Mouse (Mus musculus): Measurements from ENCODE around the gene Rasal1.

The Rasal1 gene

GRCm38 (mm10) chr5:120648569-120649373, at the start of gene Rasal1:
TSS of gene Rasal1 (plus strand) at chr5:120648812.
- DNase-seq, result peak; percentile 54

- DNase-seq, result no peak
Observed at GRCm38 (mm10) chr5:120599625-120600024, 49.0 kb upstream of the Rasal1 start.

- DNase-seq, result peak; percentile 59
Observed at GRCm38 (mm10) chr5:120600946-120601668, 47.5 kb upstream of the Rasal1 start.

DNA sequence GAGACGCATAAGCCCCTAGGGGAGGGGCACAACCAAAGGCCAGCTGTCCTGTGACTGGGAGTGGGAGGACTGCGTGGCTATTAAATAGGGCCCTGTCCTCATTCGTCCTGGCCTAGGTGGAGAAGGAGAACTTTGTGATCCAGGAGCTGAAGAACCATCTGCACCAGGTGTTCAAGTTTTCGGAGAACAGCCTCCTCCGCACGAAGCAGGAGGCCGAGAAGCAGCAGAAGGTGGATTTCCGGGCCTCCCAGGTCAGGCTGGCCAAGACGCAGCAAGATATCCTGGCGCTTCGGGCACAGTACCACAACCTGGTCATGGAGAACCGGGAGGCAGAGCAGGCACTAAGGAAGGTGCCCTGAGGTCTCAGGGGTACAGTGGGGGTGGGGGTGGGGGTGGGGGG, 46.4 kb upstream of the Rasal1 start:
- no peak for DNase-seq

GRCm38 (mm10) chr5:120603515-120603914, 45.1 kb upstream of the Rasal1 start:
- no peak for DNase-seq

GRCm38 (mm10) chr5:120604839-120605238, 43.8 kb upstream of the Rasal1 start:
- peak; percentile 89 for DNase-seq

GRCm38 (mm10) chr5:120605241-120605661, 43.4 kb upstream of the Rasal1 start:
- DNase-seq, result no peak

- peak; percentile 93 for DNase-seq
Observed at GRCm38 (mm10) chr5:120605688-120606087, 42.9 kb upstream of the Rasal1 start.

GRCm38 (mm10) chr5:120606590-120607200, 41.9 kb upstream of the Rasal1 start:
- no peak for DNase-seq

DNA sequence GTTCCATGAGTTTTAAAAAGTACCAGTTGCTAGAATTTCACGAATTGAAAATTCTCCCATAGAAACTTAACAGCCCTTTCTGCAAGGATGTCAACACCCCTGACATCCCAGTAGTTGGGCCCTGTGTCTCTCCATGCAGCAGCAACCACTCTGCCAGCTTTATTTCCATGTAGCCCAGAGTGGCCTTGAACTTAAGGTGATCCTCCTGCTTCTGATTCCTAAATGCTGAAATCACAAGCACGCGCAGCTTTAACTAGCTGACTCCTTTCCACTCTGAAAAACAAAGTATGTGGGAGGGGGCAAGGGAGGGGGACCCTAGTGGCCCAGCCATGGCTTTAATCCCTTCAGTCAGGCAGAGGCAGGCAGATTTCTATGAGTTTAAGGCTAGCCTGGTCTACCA, 41.3 kb upstream of the Rasal1 start:
- DNase-seq, result no peak

DNA sequence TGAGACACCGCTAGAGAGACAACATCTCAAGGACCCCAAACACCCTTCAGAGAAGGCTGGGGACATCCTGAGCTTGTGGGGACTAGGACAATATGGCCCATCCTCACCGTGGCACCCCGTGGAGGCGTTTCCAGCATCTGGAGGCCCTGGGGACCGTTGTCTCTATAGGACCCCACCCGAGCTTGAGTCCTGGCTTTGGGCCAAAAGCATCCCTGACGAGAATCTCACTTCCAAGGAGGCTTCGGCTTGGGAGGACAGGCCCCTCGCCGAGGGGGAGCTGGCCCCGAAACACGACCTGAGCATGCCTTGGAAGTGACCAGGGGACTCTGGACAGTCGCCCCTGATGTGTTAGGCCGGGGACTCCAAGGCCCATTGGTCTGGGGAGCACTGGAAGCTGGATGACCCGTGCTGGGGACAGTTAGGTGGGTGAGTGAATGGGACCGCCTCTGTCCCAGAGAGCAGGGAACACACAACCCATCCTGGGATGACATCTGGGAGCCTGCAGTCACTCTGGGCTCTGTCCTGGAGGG, 39.3 kb upstream of the Rasal1 start:
- no peak for DNase-seq

GRCm38 (mm10) chr5:120610906-120611305, 37.7 kb upstream of the Rasal1 start:
- no peak for DNase-seq

DNA sequence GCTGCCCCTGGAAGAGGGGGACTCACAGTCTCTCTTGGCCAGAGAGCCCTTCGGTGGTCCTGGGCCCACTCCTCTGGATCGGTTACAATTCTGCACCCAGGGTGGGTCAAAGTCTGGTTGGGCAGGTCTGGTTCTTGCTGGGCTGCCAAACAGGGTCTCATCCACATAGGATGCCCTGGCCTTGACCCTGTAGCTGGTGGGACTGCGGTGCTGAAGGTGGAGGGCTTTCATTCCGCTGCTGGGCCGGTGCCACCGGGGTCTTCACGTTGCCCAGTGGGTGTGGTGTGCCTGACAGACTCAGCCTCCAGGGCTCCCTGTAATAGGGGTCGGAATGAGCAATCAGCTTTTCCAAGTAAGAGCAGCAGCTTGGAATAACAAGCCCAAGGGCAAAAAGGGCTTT, 37.2 kb upstream of the Rasal1 start:
- no peak for DNase-seq

- DNase-seq, result peak; percentile 98
Observed at GRCm38 (mm10) chr5:120612442-120612821, 36.2 kb upstream of the Rasal1 start, which contains the start of the genes Rita1 and Ddx54. TSS of gene Rita1 (minus strand) at chr5:120612589. TSS of gene Ddx54 (plus strand) at chr5:120612739.

- peak; percentile 100 for DNase-seq
Observed at GRCm38 (mm10) chr5:120612822-120613604, 35.6 kb upstream of the Rasal1 start.

DNA sequence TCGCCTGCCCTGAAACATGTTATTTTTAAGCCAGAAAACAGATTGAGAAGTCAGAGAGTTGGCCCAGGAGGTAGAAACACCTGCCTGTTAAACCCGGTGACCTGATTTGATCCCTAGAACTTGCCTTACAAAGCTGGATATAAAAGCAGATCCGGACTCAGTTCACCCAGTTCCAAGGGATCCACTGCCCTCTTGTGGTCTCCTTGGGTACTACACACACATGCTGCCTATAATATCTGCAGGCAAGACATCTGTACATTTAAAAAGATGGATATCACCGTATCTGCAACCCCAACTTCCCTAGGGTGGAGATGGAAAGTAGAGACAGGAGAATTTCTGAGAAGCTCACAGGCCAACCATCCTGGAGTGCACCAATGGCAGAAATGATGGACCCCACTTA, 32.7 kb upstream of the Rasal1 start:
- peak; percentile 53 for DNase-seq

DNA sequence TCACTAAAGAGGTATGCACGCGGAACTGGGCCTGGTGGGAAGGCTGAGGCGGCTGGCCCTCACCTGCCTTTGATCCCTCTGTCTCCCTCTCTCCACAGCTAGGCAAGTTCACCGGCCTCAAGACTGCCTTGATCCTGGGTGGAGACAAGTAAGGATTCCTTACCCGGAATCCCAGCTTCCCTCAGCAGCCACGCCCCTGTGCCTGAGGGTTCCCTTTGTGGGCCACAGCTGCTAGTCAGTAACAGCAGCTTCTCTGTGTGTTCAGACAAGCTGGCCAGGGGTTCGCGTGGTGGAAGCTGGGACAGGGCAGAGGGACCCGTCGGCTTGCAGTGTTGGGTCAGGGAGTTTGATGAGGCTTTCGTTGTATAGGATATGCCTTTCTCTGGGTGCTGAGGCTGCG, 29.8 kb upstream of the Rasal1 start:
- DNase-seq, result no peak

GRCm38 (mm10) chr5:120619201-120619600, 29.4 kb upstream of the Rasal1 start:
- DNase-seq, result peak; percentile 56

- DNase-seq, result peak; percentile 79
Observed at GRCm38 (mm10) chr5:120620375-120621077, 28.1 kb upstream of the Rasal1 start.

GRCm38 (mm10) chr5:120621078-120621765, 27.4 kb upstream of the Rasal1 start:
- no peak for DNase-seq

DNA sequence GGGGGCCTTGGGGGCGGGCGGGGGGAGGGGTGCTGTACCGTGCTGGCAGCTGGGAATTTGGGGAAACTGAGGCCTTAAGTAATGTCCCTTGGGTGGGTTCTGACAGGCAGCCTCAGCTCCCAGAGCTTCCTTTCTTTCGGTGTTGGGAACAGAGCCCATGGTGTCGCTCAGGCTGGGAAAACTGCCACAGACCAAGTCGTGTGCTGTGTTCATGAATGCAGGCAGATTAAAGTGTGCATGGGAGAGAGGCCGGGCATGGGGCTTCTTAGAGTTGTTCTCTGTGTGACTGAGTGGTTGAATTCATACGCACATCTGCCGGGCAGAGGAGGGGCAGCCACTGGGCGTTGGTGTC, 26.8 kb upstream of the Rasal1 start:
- no peak for DNase-seq
